Mouse (Mus musculus): ENCODE data around the gene Slc9a7. TPM values are rescaled to one million over a fixed set of nuclear protein-coding genes. Genes with fewer than 3 reads are reported as not detected.

The Slc9a7 gene
- total RNA-seq, 2 experiments from 2014 or later = 7.1 to 9.7 TPM

DNA sequence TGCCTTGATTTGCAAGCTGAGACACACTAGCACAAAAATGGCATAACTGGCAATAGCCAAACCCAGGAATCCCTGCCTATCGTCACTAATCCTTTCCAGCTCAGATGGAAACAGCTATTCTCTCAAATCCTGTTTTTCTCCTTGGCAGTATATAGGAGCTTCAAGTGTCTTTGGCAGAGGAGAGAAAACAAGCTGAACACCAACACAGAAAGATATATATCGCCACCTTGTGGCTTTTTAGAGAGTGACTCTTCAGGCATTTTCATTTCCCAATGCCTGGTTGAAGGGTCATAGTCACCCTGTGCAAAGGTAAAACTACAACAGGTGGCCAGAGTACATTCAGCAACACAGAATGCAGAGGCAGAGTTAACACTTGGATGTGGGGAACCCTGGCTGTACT lies 134.1 kb downstream of the Slc9a7 start:
- peak; percentile 2 for DNase-seq

- DNase-seq = no peak
These were observed 162.1 kb downstream of the Slc9a7 start for GRCm38 (mm10) chrX:20129466-20129865.

DNA sequence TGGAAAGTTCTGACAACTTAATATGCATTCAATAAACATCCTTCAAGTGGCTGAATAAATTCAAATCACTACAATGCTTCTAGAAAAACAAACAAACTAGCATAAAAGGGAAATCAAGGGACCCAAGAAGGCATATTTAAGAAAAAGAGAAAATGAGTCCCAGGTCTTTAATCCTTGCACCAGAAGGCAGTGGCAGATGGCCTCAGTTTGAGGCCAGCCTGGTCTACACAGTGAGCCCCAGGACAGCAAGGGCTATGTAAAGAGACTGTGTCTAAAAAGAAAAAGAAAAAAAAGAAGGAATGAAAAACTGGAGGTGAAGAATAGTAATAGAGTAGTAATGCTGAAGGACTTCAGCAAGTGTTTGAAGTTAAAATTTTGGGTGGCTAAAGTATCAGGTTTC lies 162.7 kb downstream of the Slc9a7 start:
- DNase-seq = no peak

DNA sequence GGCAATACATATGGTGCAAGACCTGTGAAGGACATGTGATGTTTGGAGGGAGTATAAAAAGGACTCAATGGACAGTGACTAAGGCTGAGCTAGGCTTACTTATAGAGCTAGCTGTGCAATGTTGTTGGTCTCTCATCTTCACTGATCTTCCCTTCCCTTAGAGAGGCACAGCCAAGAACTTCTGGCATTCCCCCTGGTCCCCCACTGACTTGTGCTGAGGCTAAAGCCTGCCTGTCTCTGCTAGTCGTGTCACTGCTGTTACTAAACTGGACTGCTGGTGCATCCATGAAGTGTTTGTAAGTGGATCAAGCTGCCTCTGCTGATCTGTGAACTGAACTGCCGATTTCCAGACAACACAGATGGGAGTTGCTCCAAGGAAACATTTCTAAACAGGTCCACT lies 166.1 kb downstream of the Slc9a7 start:
- DNase-seq = no peak

GRCm38 (mm10) chrX:20117717-20118116 lies 173.9 kb downstream of the Slc9a7 start:
- DNase-seq = no peak

GRCm38 (mm10) chrX:20070196-20070595 lies 221.4 kb downstream of the Slc9a7 start:
- DNase-seq = no peak

DNA sequence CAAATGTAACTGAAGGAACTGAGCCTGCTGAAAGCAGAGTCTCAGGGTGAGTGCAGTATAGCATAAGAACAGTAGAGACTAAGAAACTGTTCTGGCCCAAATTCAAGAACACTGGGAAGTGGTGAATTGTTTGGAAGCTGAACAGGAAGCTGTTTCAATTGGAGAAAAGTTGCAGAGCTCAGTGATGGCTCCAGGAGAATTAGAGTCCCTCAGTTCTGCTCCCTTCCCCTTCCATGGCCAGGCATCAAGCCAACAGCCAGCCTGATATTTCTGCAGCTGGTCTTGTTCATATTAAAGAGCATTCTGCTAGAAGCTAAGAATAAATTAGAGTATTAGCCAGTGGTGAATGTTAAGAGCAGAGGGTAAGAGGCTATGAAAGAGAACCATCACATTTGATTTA lies 225.0 kb downstream of the Slc9a7 start:
- no peak for DNase-seq

DNA sequence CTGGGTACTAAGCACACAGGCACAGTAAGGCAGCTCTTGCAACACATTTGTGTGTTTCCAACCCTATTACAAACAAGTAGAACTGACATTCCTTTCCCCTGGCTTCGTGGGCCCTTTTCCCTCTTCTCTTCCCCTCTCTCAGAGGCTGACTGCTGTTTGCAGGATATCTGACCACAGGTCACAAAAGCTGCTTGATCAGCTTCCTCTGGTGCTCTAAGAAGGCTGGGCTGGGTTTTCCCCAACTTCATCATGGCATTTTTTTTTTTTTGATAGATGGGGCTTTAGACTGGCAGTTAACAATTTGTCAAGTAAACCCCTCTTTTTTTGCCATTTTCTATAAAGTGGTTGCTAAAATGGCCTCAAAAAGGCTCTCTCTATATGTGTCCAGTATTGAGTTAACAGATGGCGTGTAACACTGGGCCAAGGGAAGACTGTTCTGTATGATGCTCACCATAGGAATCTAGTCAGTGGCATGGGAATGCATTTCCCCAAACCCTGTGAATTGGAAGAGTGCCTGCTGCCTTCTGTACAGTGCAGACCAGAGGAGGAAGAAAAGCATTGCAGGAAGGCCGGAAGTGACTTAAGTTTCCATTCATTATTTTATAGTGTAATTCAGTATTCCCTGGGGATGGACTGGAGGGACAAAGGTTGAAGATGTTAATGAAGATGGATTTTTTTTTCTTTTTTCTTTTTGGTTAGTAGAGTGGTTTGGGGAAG lies 229.7 kb downstream of the Slc9a7 start:
- no peak for DNase-seq

GRCm38 (mm10) chrX:20060769-20061315 lies 230.8 kb downstream of the Slc9a7 start:
- DNase-seq = peak; percentile 7

DNA sequence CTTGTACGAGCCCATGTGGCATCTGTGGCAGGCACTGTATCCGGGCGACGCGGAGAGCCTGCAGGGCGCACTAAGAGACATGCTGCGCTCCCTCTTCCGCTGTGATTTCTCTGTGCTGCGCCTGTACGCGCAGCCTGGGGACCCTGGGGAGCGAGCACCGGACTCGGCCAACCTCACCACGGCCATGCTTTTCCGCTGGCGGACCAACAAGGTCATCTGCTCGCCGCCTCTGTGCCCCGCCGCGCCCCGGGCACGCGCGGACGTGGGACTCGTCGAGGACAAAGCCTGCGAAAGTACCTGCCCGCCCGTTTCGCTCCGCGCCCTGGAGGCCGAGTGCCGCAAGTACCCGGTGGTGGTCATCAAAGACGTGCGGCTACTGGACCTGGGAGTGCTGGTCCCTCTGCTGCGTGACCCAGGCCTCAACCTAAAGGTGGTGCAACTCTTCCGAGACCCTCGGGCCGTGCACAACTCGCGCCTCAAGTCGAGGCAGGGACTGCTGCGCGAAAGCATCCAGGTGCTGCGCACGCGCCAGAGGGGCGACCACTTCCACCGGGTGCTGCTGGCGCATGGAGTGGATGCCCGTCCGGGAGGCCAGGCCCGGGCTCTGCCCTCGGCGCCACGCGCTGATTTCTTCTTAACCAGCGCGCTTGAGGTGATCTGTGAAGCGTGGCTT lies 231.4 kb downstream of the Slc9a7 start:
- peak; percentile 12 for DNase-seq

GRCm38 (mm10) chrX:20059381-20059971 lies 232.1 kb downstream of the Slc9a7 start, which contains the start of gene Chst7:
Chst7 (plus strand) TSS chrX:20059560.
- DNase-seq = peak; percentile 76

Other genes starting within 250 kb of the Slc9a7 start
- 1 to 10 TPM; 4.2 to 5.6 TPM for gene Chst7, start 232.2 kb downstream of the Slc9a7 start, total RNA-seq (2021)
- gene Rp2, start 72.7 kb upstream of the Slc9a7 start, total RNA-seq (2021) = 10 to 100 TPM; 15.6 to 16.0 TPM
- 1 to 10 TPM; 4.8 to 6.5 TPM for gene Jade3, start 133.9 kb upstream of the Slc9a7 start, total RNA-seq (2021)